Mouse (Mus musculus): ENCODE measurements around the gene AI467606. TPM values are rescaled to one million over a fixed set of nuclear protein-coding genes. Genes with fewer than 3 reads are reported as not detected.

The AI467606 gene
- total RNA-seq, 2 experiments from 2014 or later, result 3.3 TPM

DNA sequence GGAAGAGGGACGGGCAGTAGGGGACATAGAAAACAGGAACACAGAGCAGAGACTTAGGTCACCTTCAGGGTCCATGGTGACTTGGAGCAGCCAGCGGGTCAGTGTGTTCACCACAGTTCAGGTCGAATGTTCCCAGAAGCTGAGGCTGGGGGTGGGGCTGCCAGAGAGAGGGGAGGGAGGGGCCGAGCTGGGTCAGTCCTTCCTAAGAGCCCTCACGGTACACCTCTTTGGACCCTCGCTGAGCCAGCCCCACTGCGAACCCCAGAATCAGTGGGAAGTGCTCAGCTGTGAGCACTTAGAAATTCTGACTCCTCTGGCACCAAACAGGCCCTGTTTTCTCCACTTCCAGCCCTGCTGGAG lies 30.7 kb downstream of the AI467606 start, which contains the start of gene Qprt:
TSS of gene Qprt (minus strand) at position 316 of the 360 bp plus-strand sequence.
- no peak for DNase-seq

DNA sequence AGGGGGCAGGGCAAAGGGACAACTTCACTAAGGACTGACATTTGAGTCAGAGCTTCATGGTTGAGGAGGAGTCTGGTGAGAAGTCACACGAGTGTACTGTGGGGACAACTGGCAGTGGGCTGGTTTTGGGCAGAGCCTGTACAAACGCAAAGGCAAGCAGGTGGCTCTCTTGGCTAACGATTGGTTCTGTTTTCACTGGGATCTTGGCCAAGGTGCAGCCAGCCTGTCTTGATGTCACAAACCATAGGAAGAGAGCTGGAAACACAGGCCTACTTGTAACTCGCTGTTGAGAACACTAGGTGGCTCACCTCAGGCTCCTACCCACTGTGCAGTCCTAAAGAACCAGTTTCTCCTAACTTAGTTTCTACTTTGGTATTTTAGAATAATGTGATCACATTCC lies 38.5 kb downstream of the AI467606 start:
- peak; percentile 42 for DNase-seq

DNA sequence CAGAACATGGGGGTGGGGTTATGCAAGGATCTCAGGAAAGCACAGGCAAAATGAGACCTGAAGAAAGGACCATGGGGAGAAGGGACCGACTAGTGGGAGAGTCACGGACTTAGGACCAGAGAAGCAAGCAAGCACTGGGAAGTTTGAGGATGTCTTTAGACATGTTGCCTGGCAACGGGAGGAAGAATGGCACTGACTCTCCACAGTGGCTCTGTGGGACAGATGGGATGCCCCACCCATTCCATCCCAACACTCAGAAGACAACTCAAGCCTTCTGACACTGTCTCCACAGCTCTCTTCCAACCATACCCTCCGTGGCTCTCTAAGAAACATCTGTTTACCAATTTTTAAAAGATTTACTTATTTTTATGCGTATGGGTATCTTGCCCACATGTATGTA lies 42.0 kb downstream of the AI467606 start:
- no peak for DNase-seq

DNA sequence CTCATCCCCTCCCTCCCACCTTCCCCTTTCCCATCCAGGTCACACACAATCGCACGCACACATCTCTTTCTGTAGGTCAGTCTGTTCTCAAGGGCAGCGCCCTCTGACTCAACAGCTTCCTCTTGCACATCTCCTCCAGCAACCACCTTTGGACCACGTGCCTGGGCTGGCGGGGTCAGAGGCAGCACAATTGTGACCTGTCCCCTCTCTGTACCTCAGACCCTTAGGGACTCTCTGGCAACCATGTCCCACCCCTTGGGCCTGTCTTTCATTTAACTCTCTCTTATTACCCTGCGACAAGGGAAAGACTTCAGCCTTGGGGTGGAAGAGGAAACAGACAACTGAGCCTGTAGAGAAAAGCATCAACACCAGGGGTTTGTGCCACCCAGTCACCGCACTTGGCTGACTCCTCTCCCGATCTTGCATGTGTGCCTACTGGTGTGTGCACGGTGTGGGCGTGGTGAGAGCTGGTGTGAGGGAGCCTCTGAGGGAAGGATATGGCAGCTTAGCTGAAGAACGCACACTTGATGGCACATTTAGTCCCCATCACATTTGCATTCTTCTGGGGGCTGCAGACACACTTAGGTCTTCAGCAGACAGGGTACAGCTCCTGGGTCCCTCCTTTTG lies 43.8 kb downstream of the AI467606 start:
- DNase-seq, result no peak

- DNase-seq, result no peak
These were observed 45.3 kb downstream of the AI467606 start for GRCm38 (mm10) chr7:127136181-127137071.

GRCm38 (mm10) chr7:127137262-127138017 lies 46.3 kb downstream of the AI467606 start, which contains the start of gene Spn:
Gene Spn (minus strand): TSS chr7:127137823.
- DNase-seq, result no peak

GRCm38 (mm10) chr7:127139100-127139499 lies 47.9 kb downstream of the AI467606 start:
- DNase-seq, result no peak

DNA sequence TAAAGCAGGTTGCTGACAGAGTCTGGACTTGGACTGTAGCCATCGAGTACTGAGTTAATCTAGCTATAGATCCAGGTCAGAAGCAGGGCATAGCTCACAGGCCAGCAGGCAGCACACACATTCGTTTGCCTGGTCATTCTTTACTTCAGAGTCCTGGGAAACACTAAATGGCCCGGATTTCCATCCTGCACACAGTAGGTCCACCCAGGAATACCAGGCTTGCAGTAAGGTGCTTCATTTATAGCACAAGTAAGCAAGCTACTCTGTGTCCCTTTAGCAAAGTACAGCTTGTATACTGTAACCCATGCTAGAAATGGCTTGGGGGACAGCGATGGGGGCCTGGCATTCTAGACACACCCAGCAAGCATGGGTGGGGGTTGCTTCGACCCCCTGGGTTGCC lies 48.4 kb downstream of the AI467606 start:
- no peak for DNase-seq

DNA sequence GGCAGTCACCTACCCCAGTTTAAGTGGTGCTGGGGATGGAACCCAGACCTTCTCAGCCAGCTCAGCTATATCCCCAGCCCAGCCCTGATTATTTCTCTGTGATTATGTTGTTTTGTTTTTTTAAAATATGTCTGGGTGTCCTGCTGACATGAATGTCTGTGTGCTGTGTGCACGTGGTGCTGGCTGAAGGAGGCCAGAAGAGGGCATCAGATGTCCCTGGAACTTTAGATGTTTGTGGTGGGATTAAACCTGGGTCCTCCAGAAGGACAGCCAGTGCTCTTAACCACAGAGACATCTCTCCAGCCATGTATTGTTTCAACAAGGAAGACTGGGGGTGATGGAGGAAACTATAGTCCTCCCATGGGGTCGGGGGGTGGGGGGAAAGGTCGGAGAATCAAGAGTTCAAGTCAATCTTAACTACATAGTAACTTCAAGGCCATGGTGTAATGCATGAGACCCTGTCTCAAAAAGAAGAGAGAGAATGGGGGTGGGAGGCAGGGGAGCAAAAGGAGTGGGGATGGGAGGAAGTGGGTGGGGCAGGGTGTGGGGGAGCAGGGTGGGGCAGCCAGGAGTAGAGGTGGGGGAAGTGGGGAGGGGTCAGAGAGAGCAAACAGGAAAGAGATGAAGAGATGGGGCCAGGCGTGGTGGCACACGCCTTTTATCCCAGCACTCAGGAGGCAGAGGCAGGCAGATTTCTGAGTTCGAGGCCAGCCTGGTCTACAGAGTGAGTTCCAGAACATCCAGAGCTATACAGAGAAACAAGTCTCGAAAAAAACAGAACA lies 49.7 kb downstream of the AI467606 start:
- DNase-seq, result no peak

DNA sequence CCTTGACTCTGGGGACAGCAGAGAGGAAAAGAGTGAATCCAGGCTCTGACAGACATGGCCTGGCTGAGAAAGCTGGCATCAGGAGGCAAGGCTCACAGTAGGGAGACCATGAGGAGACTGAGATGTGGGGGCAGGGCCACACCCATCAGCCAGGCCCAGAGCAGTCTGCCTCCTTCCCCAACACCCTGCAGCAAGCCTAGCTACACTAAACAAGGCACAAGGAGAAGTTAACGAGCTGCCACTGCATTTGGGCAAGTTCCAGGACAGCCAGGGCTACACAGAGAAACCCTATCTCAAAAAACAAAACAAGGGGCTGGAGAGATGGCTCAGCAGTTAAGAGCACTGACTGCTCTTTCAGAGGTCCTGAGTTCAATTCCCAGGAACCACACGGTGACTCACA lies 51.1 kb downstream of the AI467606 start:
- DNase-seq, result no peak

- no peak for DNase-seq
These were observed 51.5 kb downstream of the AI467606 start for GRCm38 (mm10) chr7:127142666-127143065.

Small RNA genes within 50 kb of the gene (microRNA-seq; reads per million reads assigned to microRNA genes)
- not detected for gene Gm44343

Other genes with a start within 250 kb of the AI467606 start
- 1 to 10 TPM in 1 of 2 experiments, under 1 TPM in 1; 0.82 to 1.0 TPM for gene Doc2a, start 243.9 kb upstream of the AI467606 start, total RNA-seq (2021)
- 10 to 100 TPM; 21.2 to 28.6 TPM for gene Hirip3, start 229.4 kb upstream of the AI467606 start, total RNA-seq (2021)
- 10 to 100 TPM; 35.4 to 45.6 TPM for gene Ino80e, start 229.0 kb upstream of the AI467606 start, total RNA-seq (2021)
- gene Taok2, start 206.7 kb upstream of the AI467606 start, total RNA-seq (2021), result 10 to 100 TPM; 69.7 to 85.8 TPM
- gene Tmem219, start 168.4 kb upstream of the AI467606 start, total RNA-seq (2021), result 10 to 100 TPM; 32.1 to 32.3 TPM
- gene Kctd13, start 162.5 kb upstream of the AI467606 start, total RNA-seq (2021), result 10 to 100 TPM; 18.4 to 23.0 TPM
- gene Asphd1, start 141.8 kb upstream of the AI467606 start, total RNA-seq (2021), result 1 to 10 TPM; 1.9 to 2.0 TPM
- gene Sez6l2, start 140.8 kb upstream of the AI467606 start, total RNA-seq (2021), result 10 to 100 TPM; 38.8 to 58.2 TPM
- 10 to 100 TPM; 70.6 to 76.4 TPM for gene Cdipt, start 115.4 kb upstream of the AI467606 start, total RNA-seq (2021)
- 1 to 10 TPM; 1.6 to 2.7 TPM for gene Cdiptos, start 115.3 kb upstream of the AI467606 start, total RNA-seq (2021)
- 10 to 100 TPM; 55.7 to 60.9 TPM for gene Mvp, start 76.7 kb upstream of the AI467606 start, total RNA-seq (2021)
- not detected for gene Pagr1b, start 74.9 kb upstream of the AI467606 start, total RNA-seq (2021)
- gene Pagr1a, start 74.0 kb upstream of the AI467606 start, total RNA-seq (2021), result 10 to 100 TPM; 10.1 to 19.1 TPM
- gene Gm42742, start 70.3 kb upstream of the AI467606 start, total RNA-seq (2021), result 10 to 100 TPM; 17.7 to 22.5 TPM
- 1 to 10 TPM; 3.1 to 5.8 TPM for gene Prrt2, start 70.1 kb upstream of the AI467606 start, total RNA-seq (2021)
- gene Maz, start 64.3 kb upstream of the AI467606 start, total RNA-seq (2021), result 100 to 1,000 TPM; 135 to 159 TPM
- gene Kif22, start 48.9 kb upstream of the AI467606 start, total RNA-seq (2021), result 10 to 100 TPM; 21.6 to 28.7 TPM
- under 1 TPM in 1 of 2 experiments, not detected in 1; 0.51 TPM for gene Zg16, start 4.0 kb upstream of the AI467606 start, total RNA-seq (2021)
- 10 to 100 TPM in 1 of 2 experiments, 1 to 10 TPM in 1; 7.6 to 20.7 TPM for gene Qprt, start 30.9 kb downstream of the AI467606 start, total RNA-seq (2021)
- gene Spn, start 46.5 kb downstream of the AI467606 start, total RNA-seq (2021), result 1 to 10 TPM; 3.2 to 3.3 TPM
- 10 to 100 TPM; 50.9 to 54.9 TPM for gene Cd2bp2, start 104.7 kb downstream of the AI467606 start, total RNA-seq (2021)
- 10 to 100 TPM; 39.0 to 40.5 TPM for gene Tbc1d10b, start 117.1 kb downstream of the AI467606 start, total RNA-seq (2021)
- gene Mylpf, start 117.5 kb downstream of the AI467606 start, total RNA-seq (2021), result 1,000 to 10,000 TPM in 1 of 2 experiments, 100 to 1,000 TPM in 1; 678 to 2,339 TPM
- 10 to 100 TPM in 1 of 2 experiments, 1 to 10 TPM in 1; 9.2 to 13.4 TPM for gene Zfp553, start 141.7 kb downstream of the AI467606 start, total RNA-seq (2021)
- 10 to 100 TPM; 17.6 to 17.8 TPM for gene Sept1, start 141.8 kb downstream of the AI467606 start, total RNA-seq (2021)
- 10 to 100 TPM; 23.5 to 31.7 TPM for gene Zfp771, start 152.9 kb downstream of the AI467606 start, total RNA-seq (2021)
- gene Dctpp1, start 169.3 kb downstream of the AI467606 start, total RNA-seq (2021), result 10 to 100 TPM; 60.7 to 65.0 TPM
- gene Sephs2, start 182.7 kb downstream of the AI467606 start, total RNA-seq (2021), result 100 to 1,000 TPM; 189 to 268 TPM
- gene Itgal, start 204.9 kb downstream of the AI467606 start, total RNA-seq (2021), result 1 to 10 TPM; 4.7 to 5.0 TPM